Comparison of ENCODE assay signal across 9 mouse cellular contexts in genomic region chr15:84217969-84218782, GRCm38 (mm10). TPM values are rescaled to one million over a fixed set of nuclear protein-coding genes. Genes with fewer than 3 reads are reported as not detected.
DNase-seq lines count a peak whose midpoint lies in the region; ATAC-seq and TF ChIP-seq lines count a peak whose summit lies in the region.
"Had no signal": no experiment of that assay in that cellular context is flagged by ENCODE, and none has a peak within 500 bp of the region (broad histone marks: within the 10 kb centered on the region; RNA-seq: fewer than 3 reads in every experiment).

No protein-coding gene starts in this region.

- peaks cover 18% of the 10 kb centered on the region for H3K36me3 ChIP-seq in lung, embryonic 14.5 days (ENCODE audit: insufficient read depth)
- peaks cover 3% of the 10 kb centered on the region; the same call in 1 of the 2 replicates for H3K36me3 ChIP-seq in heart, embryonic 16.5 days (ENCODE audit: control insufficient read depth, insufficient read depth)
- no peaks in the 10 kb centered on the region; the same call in 1 of the 2 replicates for H3K36me3 ChIP-seq in neural tube, embryonic 11.5 days (ENCODE audit: control insufficient read depth, insufficient read depth, low read length)

- H3K4me2 ChIP-seq in lung, embryonic 14.5 days = no peak overlapping the region
- H3K4me2 ChIP-seq in heart, embryonic 16.5 days (ENCODE audit: low read depth, low read length) = peak overlapping the region; percentile 1; the same call in 1 of the 2 replicates
- no peak overlapping the region for H3K4me2 ChIP-seq in neural tube, embryonic 11.5 days (ENCODE audit: low read depth)
- H3K4me2 ChIP-seq: hindbrain, embryonic 15.5 days had no signal

- no peaks in the 10 kb centered on the region for H3K9me3 ChIP-seq in lung, embryonic 14.5 days (ENCODE audit: low read depth, low read length)
- H3K9me3 ChIP-seq in heart, embryonic 16.5 days (replicated peaks; ENCODE audit: control insufficient read depth, low read length) = no peaks in the 10 kb centered on the region
- no peaks in the 10 kb centered on the region for H3K9me3 ChIP-seq in neural tube, embryonic 11.5 days (ENCODE audit: control insufficient read depth, low read length)
- H3K9me3 ChIP-seq: hindbrain, embryonic 15.5 days had no signal

- DNase-seq in gastrocnemius, adult 2 months = no peak
- DNase-seq in gastrocnemius, adult 18-20 months (ENCODE audit: low spot score) = no peak
- no peak for DNase-seq in lung, embryonic 14.5 days
- DNase-seq in lung, postnatal 4 days = no peak
- DNase-seq in neural tube, embryonic 11.5 days (ENCODE audit: low spot score) = peak; percentile 64
- no peak for DNase-seq in ovary, postnatal 10 days (ENCODE audit: low spot score)
- no peak for DNase-seq in spleen, postnatal 36 days (ENCODE audit: low spot score in 2 of 2)

- TF ChIP-seq CTCF in gastrocnemius, adult 2 months (IDR thresholded peaks at IDR 0.05) = no peak
- TF ChIP-seq CTCF in lung, embryonic 14.5 days (IDR thresholded peaks at IDR 0.05; ENCODE audit: low read depth) = no peak

- no peaks in the 10 kb centered on the region for H3K27me3 ChIP-seq in lung, embryonic 14.5 days (ENCODE audit: insufficient read depth, low read length)
- H3K27me3 ChIP-seq in heart, embryonic 16.5 days (ENCODE audit: control insufficient read depth, insufficient read depth, low read length) = no peaks in the 10 kb centered on the region
- no peaks in the 10 kb centered on the region for H3K27me3 ChIP-seq in neural tube, embryonic 11.5 days (ENCODE audit: control insufficient read depth, insufficient read depth, low read length)
- H3K27me3 ChIP-seq: hindbrain, embryonic 15.5 days had no signal

- H3K9ac ChIP-seq in lung, embryonic 14.5 days = peak overlapping the region; percentile 13; the same call in 1 of the 2 replicates
- H3K9ac ChIP-seq in heart, embryonic 16.5 days (ENCODE audit: low read length) = 0 out of 2 replicates have a peak overlapping the region, but pooled peaks have one; percentile 9
- no peak overlapping the region for H3K9ac ChIP-seq in neural tube, embryonic 11.5 days (ENCODE audit: low read length)
- H3K9ac ChIP-seq: hindbrain, embryonic 15.5 days had no signal

- no peak; the same call in 1 of the 2 replicates for ATAC-seq in lung, embryonic 14.5 days (ENCODE audit: insufficient read depth)
- ATAC-seq in heart, embryonic 16.5 days (replicated peaks; ENCODE audit: extremely low read depth, insufficient read depth, low FRiP score) = no peak
- no peak for ATAC-seq in neural tube, embryonic 11.5 days (ENCODE audit: insufficient read depth, low FRiP score, low TSS enrichment)

- H3K4me1 ChIP-seq in lung, embryonic 14.5 days (ENCODE audit: insufficient read depth) = peaks cover 4% of the 10 kb centered on the region; the same call in 1 of the 2 replicates
- H3K4me1 ChIP-seq in heart, embryonic 16.5 days (ENCODE audit: control insufficient read depth, insufficient read depth, low read length) = peaks cover 30% of the 10 kb centered on the region
- H3K4me1 ChIP-seq in neural tube, embryonic 11.5 days (ENCODE audit: control insufficient read depth, insufficient read depth, low read length) = peaks cover 22% of the 10 kb centered on the region

- H3K27ac ChIP-seq in gastrocnemius, adult 2 months = peak overlapping the region; percentile 63
- peak overlapping the region; percentile 15; the same call in 1 of the 2 replicates for H3K27ac ChIP-seq in lung, embryonic 14.5 days (ENCODE audit: low read depth)
- H3K27ac ChIP-seq in heart, embryonic 16.5 days (ENCODE audit: low read length) = peak overlapping the region; percentile 46
- peak overlapping the region; percentile 1; the same call in 1 of the 2 replicates for H3K27ac ChIP-seq in neural tube, embryonic 11.5 days (ENCODE audit: low read depth, low read length)

- H3K4me3 ChIP-seq in gastrocnemius, adult 2 months = peak overlapping the region; percentile 9
- H3K4me3 ChIP-seq in lung, embryonic 14.5 days (ENCODE audit: low read depth, low read length) = no peak overlapping the region
- H3K4me3 ChIP-seq in heart, embryonic 16.5 days (ENCODE audit: low read length) = no peak overlapping the region
- no peak overlapping the region for H3K4me3 ChIP-seq in neural tube, embryonic 11.5 days (ENCODE audit: low read depth, low read length)
- H3K4me3 ChIP-seq: hindbrain, embryonic 15.5 days had no signal

- intact Hi-C loops in gastrocnemius, adult 2 months (cut with DNase I) = no loop called here

- WGBS in lung, embryonic 14.5 days = 26% methylated on average over 23 of the region's 23 CpGs
- WGBS in heart, embryonic 16.5 days = 42% methylated on average over 23 of the region's 23 CpGs
- WGBS in neural tube, embryonic 11.5 days = 18% methylated on average over 23 of the region's 23 CpGs

RNA-seq across cellular contexts. Expression of gene Parvb, which starts 13.7 kb away (rescaled TPM):
- total RNA-seq in gastrocnemius, adult 2 months (2021) = 10 to 100 TPM; 48.4 to 63.3 TPM
- 10 to 100 TPM; 35.7 to 58.2 TPM for total RNA-seq in gastrocnemius, adult 18-20 months (2021)
- 5.3 and 5.4 TPM in 2 replicates for polyA plus RNA-seq in lung, embryonic 14.5 days (2014; fragmentation: Nextera tagmentation; extraction: Ambion mirVana)
- 13.2 and 15.5 TPM in 2 replicates for polyA plus RNA-seq in heart, embryonic 16.5 days (2015; fragmentation: Nextera tagmentation; extraction: Ambion mirVana)
- polyA plus RNA-seq in neural tube, embryonic 11.5 days (2014; fragmentation: Nextera tagmentation; extraction: Ambion mirVana) = 10.4 and 12.1 TPM in 2 replicates

RNA-seq across cellular contexts. Expression of gene Samm50, which starts 26.1 kb away (rescaled TPM):
- total RNA-seq in gastrocnemius, adult 2 months (2021) = 100 to 1,000 TPM; 154 to 224 TPM
- total RNA-seq in gastrocnemius, adult 18-20 months (2021) = 100 to 1,000 TPM; 174 to 210 TPM
- polyA plus RNA-seq in lung, embryonic 14.5 days (2014; fragmentation: Nextera tagmentation; extraction: Ambion mirVana) = 78.4 and 80.1 TPM in 2 replicates
- polyA plus RNA-seq in heart, embryonic 16.5 days (2015; fragmentation: Nextera tagmentation; extraction: Ambion mirVana) = 139 and 159 TPM in 2 replicates
- polyA plus RNA-seq in neural tube, embryonic 11.5 days (2014; fragmentation: Nextera tagmentation; extraction: Ambion mirVana) = 77.0 and 84.9 TPM in 2 replicates

RNA-seq across cellular contexts. Expression of gene Pnpla3, which starts 50.5 kb away (rescaled TPM):
- 10 to 100 TPM in 1 of 2 experiments, 1 to 10 TPM in 1; 1.8 to 18.9 TPM for total RNA-seq in gastrocnemius, adult 2 months (2021)
- 10 to 100 TPM in 1 of 2 experiments, 1 to 10 TPM in 1; 5.0 to 10.8 TPM for total RNA-seq in gastrocnemius, adult 18-20 months (2021)
- 0.41 TPM in 1 of 2 replicates, not detected in the other for polyA plus RNA-seq in lung, embryonic 14.5 days (2014; fragmentation: Nextera tagmentation; extraction: Ambion mirVana)
- 0.51 and 0.71 TPM in 2 replicates for polyA plus RNA-seq in heart, embryonic 16.5 days (2015; fragmentation: Nextera tagmentation; extraction: Ambion mirVana)
- polyA plus RNA-seq in neural tube, embryonic 11.5 days (2014; fragmentation: Nextera tagmentation; extraction: Ambion mirVana) = 0.29 and 0.97 TPM in 2 replicates

Comparison
In these comparisons a context has a peak if more than half of its experiments do, and no peak if none do; other contexts are left out.
1. H3K27ac ChIP-seq: peak in every context shown above with its lines; median percentile 63 in gastrocnemius, adult 2 months; 46 in heart, embryonic 16.5 days; 15 in lung, embryonic 14.5 days; 1 in neural tube, embryonic 11.5 days.